Mouse (Mus musculus) midbrain, embryonic 11.5 days (tissue): ENCODE results near the gene Ptprc. TPM values are rescaled to one million over a fixed set of nuclear protein-coding genes. Genes with fewer than 3 reads are reported as not detected.
A peak's percentile ranks its signal among the peaks of the same experiment; 100 is the strongest.

Experiments
- ATAC-seq: fragments of 200-750 bp; cut with Nextera tagmentation; 2 replicates; pipeline ENCODE4 v1.8.0; 2017; ENCODE audit warnings: moderate TSS enrichment, moderate library complexity; ENCODE audit not compliant: low FRiP score
- DNase-seq: peaks from one replicate; pipeline ENCODE4 v3.0.0; 2015; ENCODE audit warnings: low spot score; ENCODE audit errors: missing footprints
- H3K27ac ChIP-seq: fragments of 300-500 bp; sonication (generic); 2 replicates; pipeline ENCODE4 v1.5.1; 2014; ENCODE audit warnings: low read depth, low read length
- H3K27me3 ChIP-seq: fragments of 300-500 bp; sonication (generic); 2 replicates; pipeline ENCODE4 v1.6.1; 2014; ENCODE audit warnings: mild to moderate bottlenecking, low read length, moderate library complexity, mixed read lengths; ENCODE audit not compliant: control insufficient read depth, insufficient read depth
- H3K36me3 ChIP-seq: fragments of 300-500 bp; sonication (generic); 2 replicates; pipeline ENCODE4 v1.6.1; 2014; ENCODE audit warnings: mild to moderate bottlenecking, low read length, moderate library complexity, mixed read lengths; ENCODE audit not compliant: control insufficient read depth, insufficient read depth
- H3K4me1 ChIP-seq: fragments of 300-500 bp; sonication (generic); 2 replicates; pipeline ENCODE4 v1.6.1; 2014; ENCODE audit warnings: low read length; ENCODE audit not compliant: control insufficient read depth, insufficient read depth
- H3K4me2 ChIP-seq: fragments of 300-500 bp; sonication (generic); 2 replicates; pipeline ENCODE4 v1.6.1; 2014; ENCODE audit warnings: mild to moderate bottlenecking, moderate library complexity
- H3K4me3 ChIP-seq: fragments of 300-500 bp; sonication (generic); 2 replicates; pipeline ENCODE4 v1.5.1; 2014; ENCODE audit warnings: low read depth, low read length
- H3K9ac ChIP-seq: fragments of 300-500 bp; sonication (generic); 2 replicates; pipeline ENCODE4 v1.6.1; 2014; ENCODE audit warnings: low read length
- H3K9me3 ChIP-seq: fragments of 300-500 bp; sonication (generic); 2 replicates; pipeline ENCODE4 v1.6.1; 2016; ENCODE audit warnings: low read length; ENCODE audit not compliant: control insufficient read depth
- WGBS: fragments of 180-500 bp; shearing (Covaris S2); extraction: QIAGEN DNeasy Blood & Tissue Kit; methylation state at CpG from one replicate; pipeline ENCODE4 v1.1.7; 2014; 5-methylcytosine and 5-hydroxymethylcytosine counted together
- polyA plus RNA-seq: library from polyadenylated mRNA; unstranded; fragments of >200 nt; fragmentation: Nextera tagmentation; extraction: Ambion mirVana; gene quantifications from 2 replicates; pipeline ENCODE4 v1.2.1, GENCODE M21; 2014

The Ptprc gene
- polyA plus RNA-seq, 1 experiment from 2014 or later, result 0.98 TPM

GRCm38 (mm10) chr1:138174705-138175492, 609 bp downstream of the Ptprc start:
- 87% methylated on average over 9 of the region's 9 CpGs for WGBS
- H3K27me3 ChIP-seq, result no peaks in the 10 kb centered on the region
- H3K4me1 ChIP-seq, result no peaks in the 10 kb centered on the region
- H3K4me3 ChIP-seq, result no peak overlapping the region
- no peaks in the 10 kb centered on the region for H3K9me3 ChIP-seq
- no peaks in the 10 kb centered on the region for H3K36me3 ChIP-seq
- no peak overlapping the region for H3K27ac ChIP-seq
- ATAC-seq (no peak), DNase-seq (no peak)
- no peak overlapping the region for H3K4me2 ChIP-seq
- no peak overlapping the region for H3K9ac ChIP-seq

GRCm38 (mm10) chr1:138174143-138174542, 1.4 kb downstream of the Ptprc start:
- no peaks in the 10 kb centered on the region for H3K4me1 ChIP-seq
- H3K27me3 ChIP-seq, result no peaks in the 10 kb centered on the region
- no peaks in the 10 kb centered on the region for H3K9me3 ChIP-seq
- no peak overlapping the region for H3K9ac ChIP-seq
- no peaks in the 10 kb centered on the region for H3K36me3 ChIP-seq
- no peak overlapping the region for H3K4me3 ChIP-seq
- H3K4me2 ChIP-seq, result no peak overlapping the region
- WGBS, result 91% methylated on average over 4 of the region's 4 CpGs
- DNase-seq (no peak), ATAC-seq (no peak)
- H3K27ac ChIP-seq, result no peak overlapping the region

- Histone ChIP-seq H3K27ac (no peak overlapping the region), H3K9me3 (no peaks in the 10 kb centered on the region), H3K9ac (no peak overlapping the region), H3K4me2 (no peak overlapping the region), H3K36me3 (no peaks in the 10 kb centered on the region), H3K27me3 (no peaks in the 10 kb centered on the region), H3K4me3 (no peak overlapping the region), H3K4me1 (no peaks in the 10 kb centered on the region)
- 85% methylated on average over 6 of the region's 6 CpGs for WGBS
- ATAC-seq (no peak), DNase-seq (peak; percentile 31)
These were observed 1.8 kb downstream of the Ptprc start for GRCm38 (mm10) chr1:138173669-138174068.

- Histone ChIP-seq H3K4me1 (no peaks in the 10 kb centered on the region), H3K27me3 (no peaks in the 10 kb centered on the region), H3K27ac (no peak overlapping the region), H3K9me3 (no peaks in the 10 kb centered on the region), H3K36me3 (no peaks in the 10 kb centered on the region), H3K4me2 (no peak overlapping the region), H3K4me3 (no peak overlapping the region), H3K9ac (no peak overlapping the region)
- DNase-seq (peak; percentile 23), ATAC-seq (no peak)
- 79% methylated on average over 3 of the region's 3 CpGs for WGBS
These were observed 3.0 kb downstream of the Ptprc start for GRCm38 (mm10) chr1:138172547-138172946.

- H3K27me3 ChIP-seq, result no peaks in the 10 kb centered on the region
- H3K4me1 ChIP-seq, result no peaks in the 10 kb centered on the region
- H3K4me3 ChIP-seq, result no peak overlapping the region
- no peaks in the 10 kb centered on the region for H3K9me3 ChIP-seq
- H3K9ac ChIP-seq, result no peak overlapping the region
- WGBS, result 85% methylated on average over 4 of the region's 4 CpGs
- DNase-seq (peak; percentile 60), ATAC-seq (no peak)
- H3K4me2 ChIP-seq, result no peak overlapping the region
- H3K27ac ChIP-seq, result no peak overlapping the region
- H3K36me3 ChIP-seq, result no peaks in the 10 kb centered on the region
These were observed 3.4 kb downstream of the Ptprc start for GRCm38 (mm10) chr1:138172096-138172495.

GRCm38 (mm10) chr1:138166233-138166771, 9.2 kb downstream of the Ptprc start:
- 80% methylated on average over 5 of the region's 5 CpGs for WGBS

GRCm38 (mm10) chr1:138162638-138163037, 12.9 kb downstream of the Ptprc start:
- H3K9me3 ChIP-seq, result no peaks in the 10 kb centered on the region
- H3K36me3 ChIP-seq, result no peaks in the 10 kb centered on the region
- H3K9ac ChIP-seq, result no peak overlapping the region
- H3K4me1 ChIP-seq, result no peaks in the 10 kb centered on the region
- DNase-seq (peak; percentile 31), ATAC-seq (no peak)
- H3K27me3 ChIP-seq, result no peaks in the 10 kb centered on the region
- 94% methylated on average over 8 of the region's 8 CpGs for WGBS
- H3K27ac ChIP-seq, result no peak overlapping the region
- H3K4me2 ChIP-seq, result no peak overlapping the region
- H3K4me3 ChIP-seq, result no peak overlapping the region

More at GRCm38 (mm10) chr1:138166233-138166771, 9.2 kb downstream of the Ptprc start:
- Histone ChIP-seq H3K4me3 (no peak overlapping the region), H3K27ac (no peak overlapping the region), H3K4me2 (no peak overlapping the region), H3K36me3 (no peaks in the 10 kb centered on the region), H3K4me1 (no peaks in the 10 kb centered on the region), H3K9me3 (no peaks in the 10 kb centered on the region), H3K9ac (no peak overlapping the region), H3K27me3 (no peaks in the 10 kb centered on the region)
- ATAC-seq (no peak), DNase-seq (peak; percentile 51)

GRCm38 (mm10) chr1:138158921-138159320, 16.6 kb downstream of the Ptprc start:
- Histone ChIP-seq H3K27me3 (no peaks in the 10 kb centered on the region), H3K9ac (no peak overlapping the region), H3K9me3 (no peaks in the 10 kb centered on the region), H3K4me1 (no peaks in the 10 kb centered on the region), H3K4me3 (no peak overlapping the region), H3K27ac (no peak overlapping the region), H3K4me2 (no peak overlapping the region), H3K36me3 (no peaks in the 10 kb centered on the region)
- WGBS, result 82% methylated on average over 2 of the region's 2 CpGs
- ATAC-seq (no peak), DNase-seq (peak; percentile 21)

- DNase-seq, result peak; percentile 64
- no peak overlapping the region for H3K9ac ChIP-seq
- H3K9me3 ChIP-seq, result no peaks in the 10 kb centered on the region
- no peak overlapping the region for H3K27ac ChIP-seq
- H3K36me3 ChIP-seq, result no peaks in the 10 kb centered on the region
- H3K4me3 ChIP-seq, result no peak overlapping the region
- H3K27me3 ChIP-seq, result no peaks in the 10 kb centered on the region
- ATAC-seq, result peak; percentile 64; the same call in 1 of the 2 replicates
- 34% methylated on average over 3 of the region's 3 CpGs for WGBS
- H3K4me2 ChIP-seq, result no peak overlapping the region
- H3K4me1 ChIP-seq, result no peaks in the 10 kb centered on the region
These were observed 17.3 kb downstream of the Ptprc start for GRCm38 (mm10) chr1:138158236-138158635.
